Mouse (Mus musculus) lung, embryonic 15.5 days (tissue): Measurements from ENCODE around the gene Folr2. TPM values are rescaled to one million over a fixed set of nuclear protein-coding genes. Genes with fewer than 3 reads are reported as not detected.

Experiments
- ATAC-seq: fragments of 200-750 bp; cut with Nextera tagmentation; 2 replicates; pipeline ENCODE4 v1.8.0; 2017; ENCODE audit warnings: moderate number of reproducible peaks, borderline replicate concordance; ENCODE audit not compliant: low FRiP score, low TSS enrichment; ENCODE audit errors: extremely low read depth
- H3K27ac ChIP-seq: fragments of 300-500 bp; sonication (generic); 2 replicates; pipeline ENCODE4 v1.5.1; 2015; ENCODE audit warnings: moderate library complexity, mild to moderate bottlenecking, inconsistent platforms
- H3K27me3 ChIP-seq: fragments of 300-500 bp; sonication (generic); 2 replicates; pipeline ENCODE4 v1.6.1; 2015; ENCODE audit warnings: inconsistent platforms
- H3K36me3 ChIP-seq: fragments of 300-500 bp; sonication (generic); 2 replicates; pipeline ENCODE4 v1.6.1; 2015; ENCODE audit warnings: inconsistent platforms
- H3K4me1 ChIP-seq: fragments of 300-500 bp; sonication (generic); 2 replicates; pipeline ENCODE4 v1.6.1; 2015; ENCODE audit warnings: inconsistent platforms
- H3K4me2 ChIP-seq: fragments of 300-500 bp; sonication (generic); 2 replicates; pipeline ENCODE4 v1.6.1; 2015; ENCODE audit warnings: inconsistent platforms, mild to moderate bottlenecking, moderate library complexity
- H3K4me3 ChIP-seq: fragments of 300-500 bp; sonication (generic); 2 replicates; pipeline ENCODE4 v1.5.1; 2015; ENCODE audit warnings: mild to moderate bottlenecking, inconsistent platforms
- H3K9ac ChIP-seq: fragments of 300-500 bp; sonication (generic); 2 replicates; pipeline ENCODE4 v1.6.1; 2015; ENCODE audit warnings: inconsistent platforms
- H3K9me3 ChIP-seq: fragments of 300-500 bp; sonication (generic); 2 replicates; pipeline ENCODE4 v1.6.1; 2016; ENCODE audit warnings: inconsistent platforms
- WGBS: fragments of 180-500 bp; shearing (Covaris S2); methylation state at CpG from one replicate; pipeline ENCODE4 v1.1.7; 2015; 5-methylcytosine and 5-hydroxymethylcytosine counted together
- polyA plus RNA-seq: library from polyadenylated mRNA; unstranded; fragments of >200 nt; fragmentation: Nextera tagmentation; extraction: Ambion mirVana; gene quantifications from 2 replicates; pipeline ENCODE4 v1.2.1, GENCODE M21; 2015

Gene Folr2
- polyA plus RNA-seq, 1 experiment from 2014 or later: 1.0 TPM

- peak overlapping the region; percentile 82; the same call in 1 of the 2 replicates for H3K4me3 ChIP-seq
- H3K36me3 ChIP-seq: peaks cover 39% of the 10 kb centered on the region
- no peak overlapping the region for H3K27ac ChIP-seq
- H3K27me3 ChIP-seq: no peaks in the 10 kb centered on the region
- no peaks in the 10 kb centered on the region for H3K9me3 ChIP-seq
- H3K9ac ChIP-seq: peak overlapping the region; percentile 92; the same call in 1 of the 2 replicates
- WGBS: 54% methylated on average over 3 of the region's 3 CpGs
- peak overlapping the region; percentile 73 for H3K4me2 ChIP-seq
- ATAC-seq: no peak
- H3K4me1 ChIP-seq: peaks cover 31% of the 10 kb centered on the region
These were observed 22.1 kb downstream of the Folr2 start for GRCm38 (mm10) chr7:101834903-101835302.

DNA sequence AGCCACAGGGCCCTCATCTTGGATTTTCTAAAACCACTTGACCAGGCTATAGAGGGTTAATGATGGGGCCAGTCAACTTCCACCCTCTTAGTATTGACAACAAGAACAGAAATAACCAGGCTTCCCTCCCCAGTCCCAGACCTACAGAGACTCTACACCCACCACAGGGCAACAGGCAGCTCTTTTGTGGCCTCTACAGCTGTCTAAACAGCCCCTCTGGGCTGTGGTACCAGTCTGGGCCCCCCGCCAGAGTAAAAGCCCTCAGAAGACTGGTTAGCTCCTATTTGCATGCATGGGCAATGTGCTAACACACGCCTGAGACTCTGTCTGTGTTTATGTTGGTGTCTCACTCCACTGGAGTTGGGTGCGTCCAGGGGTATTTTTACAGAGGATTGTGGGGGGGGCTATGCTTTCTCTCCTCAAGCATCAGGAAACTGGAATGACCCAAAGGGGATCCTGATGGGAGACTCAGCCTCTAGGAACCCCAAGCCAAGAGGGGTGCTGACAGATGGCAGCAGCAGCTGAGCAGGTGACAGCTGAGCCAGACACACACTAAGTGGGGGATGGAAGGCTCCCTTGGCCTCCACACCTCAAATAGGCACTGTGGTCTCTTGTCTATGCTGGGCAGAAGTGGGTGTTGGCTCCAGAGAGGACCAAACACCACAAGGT, 22.9 kb downstream of the Folr2 start:
- no peaks in the 10 kb centered on the region for H3K27me3 ChIP-seq
- no peak overlapping the region for H3K4me3 ChIP-seq
- H3K36me3 ChIP-seq: peaks cover 48% of the 10 kb centered on the region
- peaks cover 30% of the 10 kb centered on the region for H3K4me1 ChIP-seq
- 62% methylated on average over 3 of the region's 3 CpGs for WGBS
- ATAC-seq: no peak
- no peak overlapping the region for H3K27ac ChIP-seq
- no peak overlapping the region for H3K9ac ChIP-seq
- no peaks in the 10 kb centered on the region for H3K9me3 ChIP-seq
- H3K4me2 ChIP-seq: no peak overlapping the region

- Histone ChIP-seq H3K27me3 (no peaks in the 10 kb centered on the region), H3K27ac (no peak overlapping the region), H3K9me3 (no peaks in the 10 kb centered on the region), H3K4me1 (peaks cover 23% of the 10 kb centered on the region), H3K4me2 (no peak overlapping the region), H3K9ac (no peak overlapping the region), H3K4me3 (no peak overlapping the region), H3K36me3 (peaks cover 55% of the 10 kb centered on the region)
- WGBS: 64% methylated on average over 5 of the region's 5 CpGs
- no peak for ATAC-seq
These were observed 23.6 kb downstream of the Folr2 start for GRCm38 (mm10) chr7:101833352-101833751.

- ATAC-seq: no peak
- 85% methylated on average over 4 of the region's 4 CpGs for WGBS
- H3K9ac ChIP-seq: no peak overlapping the region
- H3K27me3 ChIP-seq: no peaks in the 10 kb centered on the region
- no peaks in the 10 kb centered on the region for H3K9me3 ChIP-seq
- no peak overlapping the region for H3K4me3 ChIP-seq
- peaks cover 65% of the 10 kb centered on the region for H3K36me3 ChIP-seq
- no peak overlapping the region for H3K27ac ChIP-seq
- H3K4me2 ChIP-seq: no peak overlapping the region
- peaks cover 23% of the 10 kb centered on the region for H3K4me1 ChIP-seq
These were observed 24.6 kb downstream of the Folr2 start for GRCm38 (mm10) chr7:101832372-101832771.

DNA sequence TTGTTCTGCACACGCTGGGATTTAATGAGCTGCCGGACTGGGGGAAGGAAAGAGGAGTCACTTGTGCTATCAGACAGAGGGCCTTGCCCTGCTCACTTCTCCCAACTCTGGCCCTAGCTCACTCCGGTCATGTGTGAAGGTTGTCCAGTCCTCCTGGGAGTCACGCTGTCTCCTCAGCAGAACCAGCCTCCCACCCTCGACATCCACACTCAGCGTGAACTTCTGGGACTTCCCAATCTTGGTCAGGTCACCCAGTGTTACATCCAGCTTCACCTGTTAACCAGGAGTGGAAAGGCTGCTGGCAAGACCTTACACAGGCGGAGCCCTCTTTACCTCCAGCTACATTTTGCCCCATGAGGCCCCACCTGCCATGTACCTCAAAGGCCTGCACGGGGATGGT, 25.6 kb downstream of the Folr2 start:
- WGBS: 93% methylated on average over 8 of the region's 8 CpGs
- no peak for ATAC-seq

GRCm38 (mm10) chr7:101830373-101830772, 26.6 kb downstream of the Folr2 start:
- 87% methylated on average over 3 of the region's 3 CpGs for WGBS
- H3K9ac ChIP-seq: no peak overlapping the region
- H3K9me3 ChIP-seq: no peaks in the 10 kb centered on the region
- no peak for ATAC-seq
- no peak overlapping the region for H3K4me2 ChIP-seq
- no peak overlapping the region for H3K27ac ChIP-seq
- no peak overlapping the region for H3K4me3 ChIP-seq
- H3K27me3 ChIP-seq: no peaks in the 10 kb centered on the region
- peaks cover 15% of the 10 kb centered on the region for H3K4me1 ChIP-seq
- peaks cover 85% of the 10 kb centered on the region for H3K36me3 ChIP-seq

More for the DNA sequence above, 25.6 kb downstream of the Folr2 start:
- Histone ChIP-seq H3K4me3 (no peak overlapping the region), H3K27me3 (no peaks in the 10 kb centered on the region), H3K4me2 (no peak overlapping the region), H3K4me1 (peaks cover 23% of the 10 kb centered on the region), H3K9me3 (no peaks in the 10 kb centered on the region), H3K27ac (no peak overlapping the region), H3K36me3 (peaks cover 74% of the 10 kb centered on the region), H3K9ac (no peak overlapping the region)

DNA sequence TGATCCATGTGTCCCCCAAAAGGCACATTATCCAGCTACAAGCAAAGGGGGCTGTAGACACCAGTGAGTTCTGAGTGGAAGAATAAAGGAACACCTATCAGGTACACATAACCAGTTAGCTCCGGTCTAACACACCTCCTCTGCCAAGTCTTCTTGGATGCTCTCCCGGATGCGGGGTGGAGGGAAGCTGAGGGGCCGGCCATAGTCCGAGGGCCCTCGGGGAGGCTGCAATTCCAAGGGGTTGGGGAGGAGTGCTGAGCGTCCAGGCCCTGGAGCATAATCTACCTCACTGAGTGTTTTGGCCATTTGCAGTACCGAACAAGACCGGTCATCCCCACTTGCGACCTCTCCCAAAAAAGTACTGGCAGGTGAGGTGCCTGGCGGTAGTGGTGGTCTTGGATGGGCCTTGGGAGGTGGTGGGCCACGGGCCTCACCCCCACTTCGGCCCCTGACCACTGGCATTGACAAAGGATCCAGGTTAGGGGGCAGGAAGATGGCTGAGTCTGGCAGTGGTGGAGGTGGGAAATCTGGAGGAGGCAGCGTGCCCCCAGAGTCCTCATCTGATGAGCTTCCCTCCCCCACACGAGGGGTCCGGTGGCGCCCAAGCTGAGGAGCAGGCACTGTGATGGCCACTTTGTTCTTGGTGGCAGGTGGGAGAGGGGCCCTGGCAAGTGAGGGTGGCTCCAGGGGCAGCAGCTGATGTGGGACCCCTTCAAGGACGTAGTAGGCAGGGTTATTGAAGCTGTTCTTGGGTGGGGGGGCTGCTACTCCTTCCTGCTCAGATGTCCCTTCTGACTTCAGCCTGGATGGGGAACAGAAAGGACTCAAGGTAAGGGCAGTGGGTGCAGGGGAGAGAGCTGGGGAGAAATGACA, 33.0 kb downstream of the Folr2 start:
- H3K27ac ChIP-seq: peak overlapping the region; percentile 30; the same call in 1 of the 2 replicates
- H3K9me3 ChIP-seq: no peaks in the 10 kb centered on the region
- no peak overlapping the region for H3K9ac ChIP-seq
- peaks cover 54% of the 10 kb centered on the region for H3K36me3 ChIP-seq
- peaks cover 27% of the 10 kb centered on the region for H3K27me3 ChIP-seq
- ATAC-seq: no peak
- no peak overlapping the region for H3K4me2 ChIP-seq
- WGBS: 79% methylated on average over 18 of the region's 18 CpGs
- no peak overlapping the region for H3K4me3 ChIP-seq
- peaks cover 31% of the 10 kb centered on the region for H3K4me1 ChIP-seq

DNA sequence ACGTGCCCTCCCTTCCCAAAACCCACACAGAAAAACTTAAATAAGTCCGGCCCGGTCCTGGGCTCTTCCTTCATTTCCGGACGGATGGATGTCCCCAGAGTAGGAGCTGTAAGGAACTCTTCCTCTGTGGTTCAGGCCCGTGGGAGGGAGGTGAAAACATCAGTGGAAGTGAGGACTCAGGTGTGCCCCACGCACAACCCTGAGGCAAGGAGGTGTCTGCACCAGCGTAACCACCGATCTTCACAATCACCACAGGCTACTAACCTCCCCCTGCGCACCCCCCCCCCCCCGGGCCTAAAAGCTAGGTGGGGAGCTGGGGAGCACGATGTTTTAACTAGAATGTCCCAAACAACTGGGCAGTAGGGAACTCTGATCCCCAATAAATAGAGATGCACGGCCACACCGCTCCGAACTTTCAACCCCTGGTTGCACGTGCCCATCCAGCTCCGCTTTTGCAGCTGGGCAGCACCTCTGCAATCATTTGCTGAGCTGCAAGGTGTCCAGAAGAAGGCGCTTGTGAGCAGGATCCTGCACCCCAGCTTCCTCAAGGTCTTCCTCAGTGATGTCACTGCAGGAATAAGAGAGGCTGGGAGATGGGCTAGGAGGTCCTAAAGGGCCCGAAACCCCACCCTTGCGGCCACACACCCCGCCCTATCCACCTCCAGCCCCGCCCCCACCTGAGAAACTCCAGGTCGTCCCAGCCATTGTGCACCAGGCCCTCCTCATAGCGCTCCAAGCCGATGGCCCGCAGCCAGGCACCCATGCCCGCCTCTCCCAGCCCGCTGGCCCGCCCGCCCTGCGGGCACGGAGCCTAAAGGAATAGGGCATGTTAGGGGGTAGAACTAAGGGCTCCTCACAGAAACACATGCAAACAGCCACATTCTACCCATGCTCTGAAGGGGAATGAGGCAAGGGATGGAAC, 33.9 kb downstream of the Folr2 start:
- Histone ChIP-seq H3K4me3 (no peak overlapping the region), H3K9me3 (no peaks in the 10 kb centered on the region), H3K9ac (no peak overlapping the region), H3K36me3 (peaks cover 45% of the 10 kb centered on the region), H3K27me3 (peaks cover 36% of the 10 kb centered on the region), H3K27ac (peak overlapping the region; percentile 93), H3K4me2 (peak overlapping the region; percentile 88; the same call in 1 of the 2 replicates), H3K4me1 (peaks cover 36% of the 10 kb centered on the region)
- peak; percentile 8; the same call in 1 of the 2 replicates for ATAC-seq
- WGBS: 45% methylated on average over 32 of the region's 32 CpGs

GRCm38 (mm10) chr7:101821571-101822501, 35.2 kb downstream of the Folr2 start:
- Histone ChIP-seq H3K9me3 (no peaks in the 10 kb centered on the region), H3K9ac (peak overlapping the region; percentile 47), H3K4me1 (peaks cover 40% of the 10 kb centered on the region), H3K4me3 (peak overlapping the region; percentile 42), H3K36me3 (peaks cover 32% of the 10 kb centered on the region), H3K4me2 (peak overlapping the region; percentile 88), H3K27ac (peak overlapping the region; percentile 93), H3K27me3 (peaks cover 49% of the 10 kb centered on the region)
- ATAC-seq: peak; percentile 83
- WGBS: under 1% methylated on average over 67 of the region's 71 CpGs

DNA sequence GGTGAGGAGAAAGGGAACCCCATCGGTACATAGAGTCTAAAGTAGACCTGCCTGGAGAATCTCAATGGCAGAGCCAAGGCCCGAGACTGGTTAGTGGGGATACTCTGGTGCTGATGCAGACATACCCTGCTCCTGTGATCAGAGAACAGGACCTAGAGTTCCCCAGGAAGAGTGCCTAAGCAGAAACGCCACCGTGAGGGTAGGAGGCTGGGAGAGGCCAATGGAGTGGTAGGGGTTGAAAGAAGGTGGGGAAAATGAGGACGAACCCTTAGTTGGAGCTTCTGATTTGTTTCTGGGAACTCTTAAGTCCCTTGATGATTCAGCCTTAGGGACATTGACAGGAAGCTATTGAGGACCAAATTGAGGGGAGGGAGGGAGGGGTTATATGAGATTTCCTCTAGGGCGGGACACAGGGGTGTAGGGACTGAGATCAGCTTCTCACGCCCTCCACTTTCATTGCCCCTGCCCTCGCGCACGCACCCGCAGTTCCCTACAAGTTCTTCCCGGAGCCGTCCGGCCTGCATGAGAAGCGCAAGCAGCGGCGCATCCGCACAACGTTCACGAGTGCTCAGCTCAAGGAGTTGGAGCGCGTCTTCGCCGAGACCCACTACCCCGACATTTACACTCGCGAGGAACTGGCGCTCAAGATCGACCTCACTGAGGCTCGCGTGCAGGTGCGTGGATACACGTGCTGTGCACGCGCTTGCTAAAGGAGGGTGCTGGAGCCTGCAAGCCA, 36.5 kb downstream of the Folr2 start:
- Histone ChIP-seq H3K4me2 (peak overlapping the region; percentile 88), H3K4me1 (peaks cover 40% of the 10 kb centered on the region), H3K9me3 (no peaks in the 10 kb centered on the region), H3K27ac (no peak overlapping the region), H3K36me3 (peaks cover 19% of the 10 kb centered on the region), H3K27me3 (peaks cover 56% of the 10 kb centered on the region), H3K4me3 (peak overlapping the region; percentile 42), H3K9ac (no peak overlapping the region)
- no peak for ATAC-seq
- WGBS: 4% methylated on average over 35 of the region's 35 CpGs
